Mouse (Mus musculus) myocyte (in vitro differentiated cells): ENCODE measurements around the gene Acadvl. TPM values are rescaled to one million over a fixed set of nuclear protein-coding genes. Genes with fewer than 3 reads are reported as not detected.

Source experiments
- H3K27me3 ChIP-seq: one replicate; pipeline ENCODE4 v1.6.1; 2011; ENCODE audit not compliant: control insufficient read depth, insufficient read depth, insufficient read length
- H3K36me3 ChIP-seq: one replicate; pipeline ENCODE4 v1.6.1; 2011; ENCODE audit not compliant: control insufficient read depth, insufficient read depth
- H3K4me2 ChIP-seq: one replicate; pipeline ENCODE4 v1.6.1; 2011; ENCODE audit warnings: low read depth, control low read depth
- H3K4me3 ChIP-seq: one replicate; pipeline ENCODE4 v1.5.1; 2011; ENCODE audit warnings: mild to moderate bottlenecking, control low read depth, moderate library complexity
- H3K79me2 ChIP-seq: one replicate; pipeline ENCODE4 v1.6.1; 2011; ENCODE audit not compliant: control insufficient read depth, insufficient read depth
- H3ac ChIP-seq: one replicate; pipeline ENCODE4 v1.6.1; 2011; ENCODE audit not compliant: control insufficient read depth, insufficient read length
- CEBPB ChIP-seq: IDR thresholded peaks from 2 replicates; pipeline ENCODE4 v1.6.1; 2011; ENCODE audit warnings: mild to moderate bottlenecking, moderate library complexity; ENCODE audit not compliant: poor library complexity, insufficient read depth, severe bottlenecking
- E2F4 ChIP-seq: IDR thresholded peaks from one replicate; pipeline ENCODE4 v1.6.1; 2011; ENCODE audit warnings: mild to moderate bottlenecking, control low read depth, moderate library complexity; ENCODE audit not compliant: insufficient read depth
- MAX ChIP-seq: IDR thresholded peaks from one replicate; pipeline ENCODE4 v1.6.1; 2011; ENCODE audit warnings: low read depth, mild to moderate bottlenecking, control low read depth
- MYOD1 ChIP-seq, 3 experiments: IDR thresholded peaks; one replicate each; pipeline ENCODE4 v1.6.1; 2011; ENCODE audit warnings: control low read depth in 2 of 3, low read depth in 2 of 3, mild to moderate bottlenecking in 2 of 3, moderate library complexity in 1 of 3; ENCODE audit not compliant: insufficient read length in 2 of 3, control insufficient read depth in 1 of 3
- MYOG ChIP-seq, 3 experiments: IDR thresholded peaks; one replicate each; pipeline ENCODE4 v1.6.1; 2011; ENCODE audit warnings: control low read depth in 2 of 3, low read depth in 2 of 3, mild to moderate bottlenecking in 2 of 3; ENCODE audit not compliant: insufficient read length in 2 of 3, control insufficient read depth in 1 of 3, insufficient read depth in 1 of 3
- POLR2A ChIP-seq: IDR thresholded peaks from one replicate; pipeline ENCODE4 v1.6.1; 2011; ENCODE audit warnings: low read depth, mild to moderate bottlenecking, control low read depth, moderate library complexity; ENCODE audit not compliant: insufficient read length
- POLR2AphosphoS2 ChIP-seq: IDR thresholded peaks from one replicate; pipeline ENCODE4 v1.6.1; 2011; ENCODE audit warnings: low read depth, control low read depth; ENCODE audit not compliant: insufficient read length
- REST ChIP-seq: IDR thresholded peaks from one replicate; pipeline ENCODE4 v1.6.1; 2011; ENCODE audit warnings: mild to moderate bottlenecking, control low read depth, moderate library complexity; ENCODE audit not compliant: insufficient read depth, insufficient read length
- SRF ChIP-seq: IDR thresholded peaks from one replicate; pipeline ENCODE4 v1.6.1; 2011; ENCODE audit warnings: low read depth; ENCODE audit not compliant: control insufficient read depth, insufficient read length
- TCF12 ChIP-seq: IDR thresholded peaks from one replicate; pipeline ENCODE4 v1.6.1; 2011; ENCODE audit warnings: mild to moderate bottlenecking, control low read depth; ENCODE audit not compliant: poor library complexity, insufficient read depth, severe bottlenecking
- TCF3 ChIP-seq: IDR thresholded peaks from one replicate; pipeline ENCODE4 v1.6.1; 2011; ENCODE audit warnings: low read depth, control low read depth; ENCODE audit not compliant: insufficient read length
- USF1 ChIP-seq: IDR thresholded peaks from one replicate; pipeline ENCODE4 v1.6.1; 2011; ENCODE audit warnings: low read depth, mild to moderate bottlenecking, control low read depth, moderate library complexity
- polyA plus RNA-seq: library from polyadenylated mRNA; unstranded; fragments of >200 nt; fragmentation: generic; extraction: Trizol; gene quantifications from one replicate; pipeline ENCODE4 v1.2.1, GENCODE M21; 2012; ENCODE audit warnings: missing spikeins

Gene Acadvl
- polyA plus RNA-seq = 130 TPM

DNA sequence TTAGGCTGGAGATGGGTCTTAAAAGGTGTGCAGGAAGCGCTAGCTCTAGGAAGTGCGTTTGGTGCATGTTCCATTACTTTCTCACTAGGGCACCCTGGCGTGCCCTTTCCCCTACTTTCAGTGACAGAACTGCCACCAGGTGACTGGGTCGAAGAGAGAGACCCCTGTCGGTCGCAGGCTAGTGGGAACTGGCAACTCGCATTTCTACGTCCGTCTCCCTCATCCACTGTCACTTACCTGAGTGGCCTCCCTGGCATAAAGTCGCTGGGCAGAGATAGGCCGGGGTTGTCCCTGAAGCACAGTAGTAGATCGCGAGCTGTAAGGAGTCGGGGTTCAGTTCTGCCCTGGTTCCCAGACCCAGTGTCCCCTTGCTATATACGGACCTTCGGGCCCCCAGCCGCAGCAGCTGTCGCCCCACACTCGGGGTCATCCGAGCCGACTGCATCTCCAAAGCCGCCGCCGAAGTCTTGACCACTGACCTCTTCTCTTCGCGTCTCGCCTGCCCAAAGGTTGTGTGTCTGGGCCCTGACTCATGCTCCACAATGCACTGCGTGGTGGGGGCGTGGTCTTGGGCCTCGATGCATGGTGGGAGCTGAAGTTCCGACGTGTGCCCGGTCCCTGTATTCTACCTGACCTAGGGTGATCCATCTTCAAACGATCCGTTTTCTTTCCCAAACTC lies at the start of gene Acadvl:
TSS of gene Acadvl (minus strand) at position 532 of the 679 bp plus-strand sequence.
- peak within 1 kb of the TSS; percentile 28 for H3K4me3 ChIP-seq
- TF ChIP-seq REST (no peak), MYOG (IDR thresholded peaks at IDR 0.05; ENCODE audit: control insufficient read depth in 1 of 3, insufficient read depth in 1 of 3, insufficient read length in 2 of 3, low read depth in 2 of 3) (peak in 2 of 3 experiments; percentile 61 to 67), MYOD1 (IDR thresholded peaks at IDR 0.05; ENCODE audit: control insufficient read depth in 1 of 3, insufficient read length in 2 of 3, low read depth in 2 of 3) (peak in 2 of 3 experiments; percentile 36 to 59), SRF (peak; percentile 51), TCF12 (no peak), POLR2A (peak; percentile 95), POLR2AphosphoS2 (peak; percentile 97)

DNA sequence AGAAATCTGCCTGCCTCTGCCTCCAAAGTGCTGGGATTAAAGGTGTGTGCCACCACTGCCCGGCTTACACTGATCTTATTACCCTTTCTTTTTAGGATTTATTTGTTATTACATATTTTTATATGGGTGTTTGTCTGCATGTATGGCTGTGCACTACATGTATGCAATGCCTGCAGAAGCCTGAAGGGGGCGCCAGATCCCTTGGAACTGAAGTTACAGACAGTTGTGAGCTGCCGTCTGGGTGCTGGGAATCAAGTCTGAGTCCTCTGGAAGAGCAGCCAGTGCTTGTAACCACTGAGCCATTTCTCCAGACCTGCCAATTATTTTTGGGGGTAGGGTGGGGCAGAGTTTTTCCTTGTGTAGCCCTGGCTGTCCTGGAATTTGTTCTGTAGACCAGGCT lies 47.8 kb upstream of the Acadvl start:
- Histone ChIP-seq H3K4me2 (no peak overlapping the region), H3ac (no peak overlapping the region), H3K79me2 (no peaks in the 10 kb centered on the region), H3K36me3 (no peaks in the 10 kb centered on the region), H3K4me3 (no peak overlapping the region), H3K27me3 (no peaks in the 10 kb centered on the region)
- TF ChIP-seq MAX (no peak), MYOG (IDR thresholded peaks at IDR 0.05; ENCODE audit: control insufficient read depth in 1 of 3, insufficient read depth in 1 of 3, insufficient read length in 2 of 3, low read depth in 2 of 3) (no peak), E2F4 (no peak), TCF12 (no peak), POLR2A (no peak), TCF3 (no peak), SRF (no peak), REST (no peak), USF1 (no peak), POLR2AphosphoS2 (no peak), CEBPB (no peak), MYOD1 (IDR thresholded peaks at IDR 0.05; ENCODE audit: control insufficient read depth in 1 of 3, insufficient read length in 2 of 3, low read depth in 2 of 3) (no peak)

More for the DNA sequence above, at the start of gene Acadvl:
- peaks cover 26% of the 10 kb centered on the region for H3K36me3 ChIP-seq
- H3K4me2 ChIP-seq = peak within 1 kb of the TSS; percentile 66
- peaks cover 19% of the 10 kb centered on the region for H3K79me2 ChIP-seq
- H3K27me3 ChIP-seq = no peaks in the 10 kb centered on the region
- no peak within 1 kb of the TSS for H3ac ChIP-seq

DNA sequence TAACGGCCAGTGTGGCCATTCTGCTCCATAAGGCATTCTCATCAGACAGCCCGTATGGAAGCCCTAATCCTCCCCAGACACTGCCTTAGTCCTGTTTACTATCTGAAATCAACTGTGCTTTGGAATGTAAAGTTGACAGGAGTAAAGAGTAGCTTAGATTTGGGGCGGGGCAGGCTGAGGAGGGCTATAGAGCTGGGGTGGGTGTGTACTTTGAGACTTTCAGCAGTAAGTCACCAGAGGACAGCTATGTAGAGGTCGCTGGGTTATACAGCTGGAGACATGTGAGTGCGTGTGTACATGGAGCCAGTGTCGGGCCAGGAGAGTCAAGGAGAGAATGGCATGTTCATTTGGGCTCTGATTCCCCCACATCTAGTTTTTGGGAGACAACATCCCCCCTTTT lies 44.7 kb upstream of the Acadvl start:
- Histone ChIP-seq H3K27me3 (no peaks in the 10 kb centered on the region), H3K4me2 (no peak overlapping the region), H3K79me2 (no peaks in the 10 kb centered on the region), H3K4me3 (no peak overlapping the region), H3K36me3 (no peaks in the 10 kb centered on the region), H3ac (no peak overlapping the region)
- no peak for TF ChIP-seq TCF12
- no peak for TF ChIP-seq TCF3
- no peak for TF ChIP-seq REST
- no peak for TF ChIP-seq POLR2A
- no peak for TF ChIP-seq CEBPB
- no peak for TF ChIP-seq SRF
- TF ChIP-seq MAX = no peak
- no peak for TF ChIP-seq MYOD1 (IDR thresholded peaks at IDR 0.05; ENCODE audit: control insufficient read depth in 1 of 3, insufficient read length in 2 of 3, low read depth in 2 of 3)
- TF ChIP-seq E2F4 = no peak
- no peak for TF ChIP-seq USF1
- no peak for TF ChIP-seq MYOG (IDR thresholded peaks at IDR 0.05; ENCODE audit: control insufficient read depth in 1 of 3, insufficient read depth in 1 of 3, insufficient read length in 2 of 3, low read depth in 2 of 3)
- no peak for TF ChIP-seq POLR2AphosphoS2

DNA sequence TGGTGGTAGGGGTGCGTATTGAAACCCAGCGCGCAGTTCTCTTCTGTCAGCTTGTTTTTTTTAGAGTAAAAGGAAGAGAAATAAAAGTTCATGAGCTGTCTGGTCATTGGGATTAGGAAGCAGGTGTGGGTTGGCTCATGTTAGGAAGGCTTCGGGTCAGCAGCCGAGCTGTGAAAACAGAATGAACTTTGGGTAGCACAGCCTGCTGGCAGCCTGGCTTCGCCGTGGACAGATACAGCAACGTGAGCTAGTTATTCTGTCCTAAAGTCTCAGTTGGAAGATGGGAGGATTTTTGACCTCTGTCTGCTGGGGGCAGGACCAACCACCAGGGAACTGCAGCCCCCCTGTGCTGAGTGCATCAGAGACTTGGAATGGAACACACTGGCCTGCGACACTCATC lies 42.6 kb upstream of the Acadvl start:
- Histone ChIP-seq H3K4me3 (no peak overlapping the region), H3K27me3 (no peaks in the 10 kb centered on the region)
- TF ChIP-seq MYOD1 (IDR thresholded peaks at IDR 0.05; ENCODE audit: control insufficient read depth in 1 of 3, insufficient read length in 2 of 3, low read depth in 2 of 3) (no peak), SRF (no peak), MAX (no peak), E2F4 (no peak), USF1 (no peak), TCF12 (no peak), POLR2A (no peak), REST (no peak), MYOG (IDR thresholded peaks at IDR 0.05; ENCODE audit: control insufficient read depth in 1 of 3, insufficient read depth in 1 of 3, insufficient read length in 2 of 3, low read depth in 2 of 3) (no peak), CEBPB (no peak), POLR2AphosphoS2 (no peak), TCF3 (no peak)

More for the DNA sequence above, 42.6 kb upstream of the Acadvl start:
- Histone ChIP-seq H3ac (no peak overlapping the region), H3K4me2 (no peak overlapping the region), H3K79me2 (no peaks in the 10 kb centered on the region), H3K36me3 (no peaks in the 10 kb centered on the region)
